Mouse (Mus musculus) urinary bladder, postnatal 25 days (tissue): ENCODE results near the gene Ndufaf2.
A peak's percentile ranks its signal among the peaks of the same experiment; 100 is the strongest.

Experiments
- DNase-seq: peaks from one replicate; pipeline ENCODE4 v3.0.0; 2022; ENCODE audit warnings: low spot score

Gene Ndufaf2

GRCm38 (mm10) chr13:108158465-108159240 is at the start of gene Ndufaf2, which contains the start of gene Ercc8:
Gene Ndufaf2, minus strand, starts transcription at chr13:108158623.
Gene Ercc8, plus strand, starts transcription at chr13:108158731.
- DNase-seq: peak; percentile 99

- no peak for DNase-seq
These were observed 49.7 kb upstream of the Ndufaf2 start for GRCm38 (mm10) chr13:108208090-108208489.

- DNase-seq: no peak
These were observed 49.0 kb upstream of the Ndufaf2 start for GRCm38 (mm10) chr13:108207447-108207846.

GRCm38 (mm10) chr13:108204857-108205256 is 46.4 kb upstream of the Ndufaf2 start:
- DNase-seq: no peak

- DNase-seq: no peak
These were observed 37.1 kb upstream of the Ndufaf2 start for GRCm38 (mm10) chr13:108195474-108195873.

DNA sequence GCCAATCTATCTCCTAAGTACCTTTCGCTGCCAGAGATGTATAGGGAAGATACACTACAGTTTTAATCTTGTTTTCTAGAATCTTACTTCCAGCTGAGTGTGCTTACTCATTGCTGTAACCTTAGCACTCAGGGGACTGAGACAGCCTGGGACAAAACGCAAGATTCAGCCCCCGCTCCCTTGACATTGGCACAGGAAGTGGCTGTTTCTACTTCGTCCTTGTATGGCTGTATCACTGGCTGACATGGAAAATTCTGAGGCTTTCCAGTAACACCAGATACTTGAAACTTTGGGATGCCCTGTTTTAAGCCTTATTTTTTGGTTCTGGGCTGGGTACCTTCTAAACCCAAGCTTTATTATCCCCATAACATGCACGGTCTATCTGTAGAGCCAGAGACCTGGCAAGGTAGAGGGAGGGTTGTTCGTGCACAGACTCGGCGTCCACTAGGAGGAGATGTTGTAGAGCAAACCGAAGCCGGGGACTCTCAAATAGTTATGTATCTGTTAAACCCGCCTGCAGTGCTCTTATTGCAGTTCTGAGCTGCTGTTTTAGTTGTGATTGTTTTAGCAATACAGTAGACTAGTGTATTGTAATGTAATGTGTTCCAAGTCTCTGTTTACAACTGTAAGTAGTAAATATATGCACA is 32.8 kb upstream of the Ndufaf2 start:
- DNase-seq: peak; percentile 33

DNA sequence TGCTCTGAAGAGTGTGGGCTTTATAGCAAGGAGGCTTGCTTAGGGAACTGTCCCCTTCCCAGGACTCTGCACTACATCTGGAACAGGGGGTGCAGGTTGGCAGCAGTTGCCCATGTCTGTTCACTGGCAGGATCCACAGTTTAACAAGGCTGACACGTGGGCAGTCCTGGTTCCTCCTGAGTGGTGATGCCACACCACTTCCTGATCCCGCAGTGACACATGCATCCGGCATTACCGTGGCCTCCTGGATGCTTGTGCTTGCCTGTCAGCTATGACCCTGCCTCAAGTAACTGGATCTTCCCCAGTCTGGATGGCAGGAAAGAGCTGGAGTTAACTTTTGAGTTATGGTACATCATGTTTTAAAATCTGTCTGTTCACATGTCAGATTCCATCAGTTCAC is 29.6 kb upstream of the Ndufaf2 start:
- no peak for DNase-seq

GRCm38 (mm10) chr13:108185530-108185929 is 27.1 kb upstream of the Ndufaf2 start:
- DNase-seq: no peak

GRCm38 (mm10) chr13:108184743-108185255 is 26.4 kb upstream of the Ndufaf2 start:
- DNase-seq: no peak

GRCm38 (mm10) chr13:108180821-108181220 is 22.4 kb upstream of the Ndufaf2 start:
- DNase-seq: no peak

DNA sequence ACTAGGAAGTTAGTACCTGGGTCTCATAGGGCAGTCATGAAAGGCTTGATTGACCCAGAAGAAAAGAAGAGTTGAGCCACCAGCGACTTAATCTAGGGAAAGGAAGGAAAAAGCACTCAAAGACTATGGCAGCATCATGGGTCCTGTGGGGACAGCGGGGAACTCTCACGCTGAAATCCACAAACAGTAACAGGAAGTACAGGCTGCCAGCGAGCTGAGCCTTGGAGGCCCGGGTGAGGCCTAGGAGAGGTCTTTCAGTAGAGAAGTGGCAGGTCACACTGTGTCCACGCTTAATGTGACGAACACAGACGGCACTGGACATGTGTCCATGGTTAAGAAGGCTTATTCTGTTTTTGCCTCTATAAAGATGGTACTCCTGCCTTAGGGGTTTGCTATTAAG is 21.2 kb upstream of the Ndufaf2 start:
- no peak for DNase-seq

GRCm38 (mm10) chr13:108170511-108170910 is 12.1 kb upstream of the Ndufaf2 start:
- DNase-seq: no peak

DNA sequence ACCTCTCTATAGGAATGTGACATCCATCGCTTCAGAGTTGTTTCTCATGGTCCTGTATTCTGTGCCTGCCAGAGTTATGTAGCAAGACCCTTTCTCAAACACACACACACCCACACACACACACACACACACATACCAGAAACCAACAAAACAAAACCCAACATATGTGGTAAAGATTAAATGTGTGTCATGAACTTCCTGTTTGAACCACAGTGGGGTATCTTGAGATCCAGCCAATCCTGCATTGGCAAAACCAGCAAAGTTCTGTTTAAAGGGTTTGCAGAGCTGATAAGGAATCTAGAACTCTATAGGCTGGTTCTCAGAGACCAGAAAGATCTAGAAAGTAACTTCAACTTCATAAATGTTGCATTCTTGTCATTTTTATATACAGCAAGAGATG is 11.6 kb upstream of the Ndufaf2 start:
- no peak for DNase-seq

GRCm38 (mm10) chr13:108164621-108165020 is 6.2 kb upstream of the Ndufaf2 start:
- no peak for DNase-seq

- DNase-seq: no peak
These were observed 5.5 kb upstream of the Ndufaf2 start for GRCm38 (mm10) chr13:108163912-108164311.

GRCm38 (mm10) chr13:108159963-108160362 is 1.5 kb upstream of the Ndufaf2 start:
- DNase-seq: no peak

GRCm38 (mm10) chr13:108159241-108159575 is 785 bp upstream of the Ndufaf2 start:
- DNase-seq: no peak

DNA sequence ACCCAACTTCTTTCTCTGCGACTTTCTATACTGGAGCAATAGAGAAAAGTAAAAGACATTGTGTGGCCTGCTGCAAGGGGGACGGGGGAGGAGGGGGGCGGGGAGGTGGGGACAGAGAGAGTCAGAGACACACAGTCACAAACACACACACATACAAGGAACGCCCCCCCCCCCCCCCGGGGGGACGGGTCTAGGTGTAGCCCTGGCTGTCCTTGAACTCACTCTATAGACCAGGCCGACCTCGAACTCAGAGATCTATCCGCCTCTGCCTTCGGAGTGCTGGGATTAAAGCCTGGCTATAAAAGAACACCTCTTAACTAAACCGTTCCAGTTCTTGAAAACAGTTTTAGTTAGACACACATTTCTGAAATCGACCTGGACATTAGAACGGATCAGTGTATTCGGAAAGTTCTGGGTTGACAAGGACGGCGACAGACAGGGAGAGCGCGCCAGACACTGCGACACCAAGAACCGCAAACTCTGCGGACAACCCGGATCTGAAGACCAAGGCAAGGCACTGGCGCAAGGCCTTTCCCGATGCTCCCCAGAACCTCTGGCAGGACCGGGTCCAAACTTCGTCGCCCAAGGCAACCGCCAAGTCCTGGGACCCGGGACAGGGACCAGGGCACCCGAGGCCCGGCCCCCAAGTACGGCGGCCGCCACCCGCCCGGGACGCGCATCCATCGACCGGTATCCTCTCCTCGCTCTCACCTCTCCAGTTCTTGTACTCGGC is 525 bp downstream of the Ndufaf2 start:
- no peak for DNase-seq

GRCm38 (mm10) chr13:108157156-108157555 is 1.3 kb downstream of the Ndufaf2 start:
- no peak for DNase-seq

- DNase-seq: peak; percentile 74
These were observed 5.6 kb downstream of the Ndufaf2 start for GRCm38 (mm10) chr13:108152650-108153372.

DNA sequence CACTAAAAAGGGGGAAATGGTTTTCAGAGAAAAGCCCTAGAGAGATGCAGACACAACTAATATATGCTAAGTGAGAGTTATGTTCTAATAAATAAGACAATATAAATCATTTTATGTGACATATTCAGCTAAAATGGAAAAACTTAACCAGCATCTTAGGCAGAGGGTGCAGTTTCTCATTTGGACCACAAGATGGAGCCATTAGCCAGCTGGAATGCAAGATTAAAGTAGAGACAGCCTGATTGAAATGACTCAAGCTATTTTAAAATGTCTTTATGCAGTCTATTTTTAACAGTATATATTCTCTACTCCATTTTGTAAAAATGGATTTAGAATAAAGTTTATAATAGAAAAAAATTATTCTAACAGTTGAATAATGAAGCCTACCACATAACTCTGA is 6.6 kb downstream of the Ndufaf2 start:
- DNase-seq: no peak

- no peak for DNase-seq
These were observed 14.3 kb downstream of the Ndufaf2 start for GRCm38 (mm10) chr13:108144086-108144485.
